Mouse (Mus musculus): ENCODE data around the gene Lrmp. TPM values are rescaled to one million over a fixed set of nuclear protein-coding genes. Genes with fewer than 3 reads are reported as not detected.
"Not testable (repeated sequence)": the region's sequence is repeated elsewhere in the genome, so short reads cannot be mapped to it uniquely, and the experiment has no call there.

Lrmp gene
- polyA plus RNA-seq, 1 experiment from 2014 or later = 17.5 TPM

- H3K9me3 ChIP-seq (replicated peaks; ENCODE audit: control insufficient read depth, low read length) = 0 out of 2 replicates have a peak, but pooled peaks cover 2% of the 10 kb centered on the region
- no peak overlapping the region for H3K27ac ChIP-seq (ENCODE audit: low read length)
- H3K4me1 ChIP-seq (ENCODE audit: control insufficient read depth, low read depth, low read length) = peaks cover 16% of the 10 kb centered on the region
- ATAC-seq (ENCODE audit: low read depth) = no peak
- WGBS (ENCODE audit: insufficient replicate concordance) = 43% methylated on average over 7 of the region's 7 CpGs
- no peaks in the 10 kb centered on the region for H3K27me3 ChIP-seq (ENCODE audit: control insufficient read depth, insufficient read depth, low read depth, low read length)
- H3K36me3 ChIP-seq (ENCODE audit: control insufficient read depth, insufficient read depth) = peaks cover 2% of the 10 kb centered on the region; the same call in 1 of the 2 replicates
- H3K4me2 ChIP-seq (ENCODE audit: low read depth, low read length) = no peak overlapping the region
- no peak overlapping the region for H3K4me3 ChIP-seq (ENCODE audit: low read depth, low read length)
- no peak overlapping the region for H3K9ac ChIP-seq (ENCODE audit: low read depth, low read length)
Measured at GRCm38 (mm10) chr6:145125591-145126113, 10.2 kb downstream of the Lrmp start.

- Histone ChIP-seq H3K4me3 (ENCODE audit: low read depth, low read length) (no peak overlapping the region), H3K27me3 (ENCODE audit: control insufficient read depth, insufficient read depth, low read depth, low read length) (no peaks in the 10 kb centered on the region), H3K4me2 (ENCODE audit: low read depth, low read length) (no peak overlapping the region), H3K4me1 (ENCODE audit: control insufficient read depth, low read depth, low read length) (peaks cover 12% of the 10 kb centered on the region), H3K36me3 (ENCODE audit: control insufficient read depth, insufficient read depth) (peaks cover 2% of the 10 kb centered on the region; the same call in 1 of the 2 replicates), H3K9ac (ENCODE audit: low read depth, low read length) (no peak overlapping the region), H3K27ac (ENCODE audit: low read length) (no peak overlapping the region), H3K9me3 (replicated peaks; ENCODE audit: control insufficient read depth, low read length) (0 out of 2 replicates have a peak, but pooled peaks cover 2% of the 10 kb centered on the region)
- ATAC-seq (ENCODE audit: low read depth) = no peak
- WGBS (ENCODE audit: insufficient replicate concordance) = 75% methylated on average over 3 of the region's 3 CpGs
Measured at GRCm38 (mm10) chr6:145127652-145128051, 12.2 kb downstream of the Lrmp start.

GRCm38 (mm10) chr6:145129563-145129962 is 14.1 kb downstream of the Lrmp start:
- Histone ChIP-seq H3K9me3 (replicated peaks; ENCODE audit: control insufficient read depth, low read length) (0 out of 2 replicates have a peak, but pooled peaks cover 2% of the 10 kb centered on the region), H3K4me2 (ENCODE audit: low read depth, low read length) (no peak overlapping the region), H3K4me1 (ENCODE audit: control insufficient read depth, low read depth, low read length) (peaks cover 12% of the 10 kb centered on the region), H3K9ac (ENCODE audit: low read depth, low read length) (no peak overlapping the region), H3K27me3 (ENCODE audit: control insufficient read depth, insufficient read depth, low read depth, low read length) (no peaks in the 10 kb centered on the region), H3K27ac (ENCODE audit: low read length) (no peak overlapping the region), H3K36me3 (ENCODE audit: control insufficient read depth, insufficient read depth) (peaks cover 2% of the 10 kb centered on the region; the same call in 1 of the 2 replicates), H3K4me3 (ENCODE audit: low read depth, low read length) (no peak overlapping the region)
- 50% methylated on average over 4 of the region's 4 CpGs for WGBS (ENCODE audit: insufficient replicate concordance)
- 0 out of 2 replicates have a peak, but pooled peaks have one; percentile 25 for ATAC-seq (ENCODE audit: low read depth)

- H3K36me3 ChIP-seq (ENCODE audit: control insufficient read depth, insufficient read depth) = peaks cover 2% of the 10 kb centered on the region; the same call in 1 of the 2 replicates
- WGBS (ENCODE audit: insufficient replicate concordance) = 58% methylated on average over 5 of the region's 5 CpGs
- H3K4me2 ChIP-seq (ENCODE audit: low read depth, low read length) = no peak overlapping the region
Measured at GRCm38 (mm10) chr6:145131991-145132390, 16.5 kb downstream of the Lrmp start.

GRCm38 (mm10) chr6:145132969-145133368 is 17.5 kb downstream of the Lrmp start:
- H3K36me3 ChIP-seq (ENCODE audit: control insufficient read depth, insufficient read depth); H3K9me3 ChIP-seq (replicated peaks; ENCODE audit: control insufficient read depth, low read length); H3K4me2 ChIP-seq (ENCODE audit: low read depth, low read length); H3K4me1 ChIP-seq (ENCODE audit: control insufficient read depth, low read depth, low read length); H3K27me3 ChIP-seq (ENCODE audit: control insufficient read depth, insufficient read depth, low read depth, low read length); H3K27ac ChIP-seq (ENCODE audit: low read length); H3K4me3 ChIP-seq (ENCODE audit: low read depth, low read length); ATAC-seq (ENCODE audit: low read depth); H3K9ac ChIP-seq (ENCODE audit: low read depth, low read length): not testable (repeated sequence)
- WGBS (ENCODE audit: insufficient replicate concordance) = 75% methylated on average over 5 of the region's 5 CpGs

More at GRCm38 (mm10) chr6:145131991-145132390, 16.5 kb downstream of the Lrmp start:
- H3K9ac ChIP-seq (ENCODE audit: low read depth, low read length) = no peak overlapping the region
- H3K4me1 ChIP-seq (ENCODE audit: control insufficient read depth, low read depth, low read length) = no peaks in the 10 kb centered on the region; the same call in 1 of the 2 replicates
- 0 out of 2 replicates have a peak, but pooled peaks cover 2% of the 10 kb centered on the region for H3K9me3 ChIP-seq (replicated peaks; ENCODE audit: control insufficient read depth, low read length)
- ATAC-seq (ENCODE audit: low read depth) = no peak
- H3K27ac ChIP-seq (ENCODE audit: low read length) = no peak overlapping the region
- H3K27me3 ChIP-seq (ENCODE audit: control insufficient read depth, insufficient read depth, low read depth, low read length) = no peaks in the 10 kb centered on the region
- H3K4me3 ChIP-seq (ENCODE audit: low read depth, low read length) = no peak overlapping the region

- 65% methylated on average over 3 of the region's 3 CpGs for WGBS (ENCODE audit: insufficient replicate concordance)
- ATAC-seq (ENCODE audit: low read depth) = no peak
Measured at GRCm38 (mm10) chr6:145135295-145135694, 19.8 kb downstream of the Lrmp start.

GRCm38 (mm10) chr6:145135804-145136203 is 20.4 kb downstream of the Lrmp start:
- ATAC-seq (ENCODE audit: low read depth) = peak; percentile 59

More at GRCm38 (mm10) chr6:145135295-145135694, 19.8 kb downstream of the Lrmp start:
- H3K4me1 ChIP-seq (ENCODE audit: control insufficient read depth, low read depth, low read length) = no peaks in the 10 kb centered on the region; the same call in 1 of the 2 replicates
- no peaks in the 10 kb centered on the region for H3K9me3 ChIP-seq (replicated peaks; ENCODE audit: control insufficient read depth, low read length)
- H3K9ac ChIP-seq (ENCODE audit: low read depth, low read length) = no peak overlapping the region
- H3K4me3 ChIP-seq (ENCODE audit: low read depth, low read length) = no peak overlapping the region
- no peak overlapping the region for H3K27ac ChIP-seq (ENCODE audit: low read length)
- H3K36me3 ChIP-seq (ENCODE audit: control insufficient read depth, insufficient read depth) = no peaks in the 10 kb centered on the region
- H3K27me3 ChIP-seq (ENCODE audit: control insufficient read depth, insufficient read depth, low read depth, low read length) = no peaks in the 10 kb centered on the region
- H3K4me2 ChIP-seq (ENCODE audit: low read depth, low read length) = no peak overlapping the region

GRCm38 (mm10) chr6:145136831-145137230 is 21.4 kb downstream of the Lrmp start:
- no peak overlapping the region for H3K27ac ChIP-seq (ENCODE audit: low read length)
- H3K4me3 ChIP-seq (ENCODE audit: low read depth, low read length) = no peak overlapping the region
- no peak overlapping the region for H3K9ac ChIP-seq (ENCODE audit: low read depth, low read length)
- no peak for ATAC-seq (ENCODE audit: low read depth)
- no peaks in the 10 kb centered on the region for H3K27me3 ChIP-seq (ENCODE audit: control insufficient read depth, insufficient read depth, low read depth, low read length)
- no peaks in the 10 kb centered on the region for H3K9me3 ChIP-seq (replicated peaks; ENCODE audit: control insufficient read depth, low read length)
- H3K4me2 ChIP-seq (ENCODE audit: low read depth, low read length) = no peak overlapping the region
- H3K36me3 ChIP-seq (ENCODE audit: control insufficient read depth, insufficient read depth) = no peaks in the 10 kb centered on the region
- WGBS (ENCODE audit: insufficient replicate concordance) = 74% methylated on average over 5 of the region's 5 CpGs
- peaks cover 3% of the 10 kb centered on the region; the same call in 1 of the 2 replicates for H3K4me1 ChIP-seq (ENCODE audit: control insufficient read depth, low read depth, low read length)

More at GRCm38 (mm10) chr6:145135804-145136203, 20.4 kb downstream of the Lrmp start:
- Histone ChIP-seq H3K4me3 (ENCODE audit: low read depth, low read length) (no peak overlapping the region), H3K36me3 (ENCODE audit: control insufficient read depth, insufficient read depth) (no peaks in the 10 kb centered on the region), H3K9me3 (replicated peaks; ENCODE audit: control insufficient read depth, low read length) (no peaks in the 10 kb centered on the region), H3K9ac (ENCODE audit: low read depth, low read length) (no peak overlapping the region), H3K4me1 (ENCODE audit: control insufficient read depth, low read depth, low read length) (peaks cover 2% of the 10 kb centered on the region; the same call in 1 of the 2 replicates), H3K27me3 (ENCODE audit: control insufficient read depth, insufficient read depth, low read depth, low read length) (no peaks in the 10 kb centered on the region), H3K4me2 (ENCODE audit: low read depth, low read length) (no peak overlapping the region), H3K27ac (ENCODE audit: low read length) (no peak overlapping the region)
- WGBS (ENCODE audit: insufficient replicate concordance) = 52% methylated on average over 9 of the region's 9 CpGs

GRCm38 (mm10) chr6:145139236-145139635 is 23.8 kb downstream of the Lrmp start:
- WGBS (ENCODE audit: insufficient replicate concordance) = 74% methylated on average over 13 of the region's 13 CpGs

More at GRCm38 (mm10) chr6:145139236-145139635, 23.8 kb downstream of the Lrmp start:
- Histone ChIP-seq H3K4me1 (ENCODE audit: control insufficient read depth, low read depth, low read length) (peaks cover 3% of the 10 kb centered on the region; the same call in 1 of the 2 replicates), H3K9ac (ENCODE audit: low read depth, low read length) (no peak overlapping the region), H3K4me3 (ENCODE audit: low read depth, low read length) (no peak overlapping the region), H3K27ac (ENCODE audit: low read length) (no peak overlapping the region), H3K36me3 (ENCODE audit: control insufficient read depth, insufficient read depth) (no peaks in the 10 kb centered on the region), H3K27me3 (ENCODE audit: control insufficient read depth, insufficient read depth, low read depth, low read length) (no peaks in the 10 kb centered on the region), H3K9me3 (replicated peaks; ENCODE audit: control insufficient read depth, low read length) (no peaks in the 10 kb centered on the region), H3K4me2 (ENCODE audit: low read depth, low read length) (no peak overlapping the region)
- ATAC-seq (ENCODE audit: low read depth) = no peak

Measured in liver, embryonic 16.5 days (tissue).